Mouse (Mus musculus): ENCODE data around the gene Gm45716. TPM values are rescaled to one million over a fixed set of nuclear protein-coding genes. Genes with fewer than 3 reads are reported as not detected.

Gene Gm45716
- total RNA-seq, 2 experiments from 2014 or later: 1.2 to 2.6 TPM

DNA sequence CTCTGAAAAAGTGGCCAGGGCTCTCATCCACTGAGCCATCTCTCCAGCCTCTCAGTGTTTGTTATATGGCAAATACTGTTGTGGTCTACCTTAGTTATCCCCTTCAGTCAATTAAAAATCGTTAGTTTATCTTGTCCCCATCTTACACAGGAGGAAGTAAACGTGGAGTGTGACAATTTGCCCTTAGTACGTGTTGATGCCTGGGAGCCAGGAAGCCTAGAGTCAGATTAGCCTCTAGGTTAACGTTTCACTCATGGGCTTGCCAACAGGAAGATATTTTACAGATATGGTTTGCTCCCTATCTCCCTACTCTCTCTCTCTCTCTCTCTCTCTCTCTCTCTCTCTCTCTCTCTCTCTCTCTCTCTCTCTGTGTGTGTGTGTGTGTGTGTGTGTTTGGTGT lies 95.7 kb downstream of the Gm45716 start:
- no peak for DNase-seq (ENCODE audit: low spot score)

DNA sequence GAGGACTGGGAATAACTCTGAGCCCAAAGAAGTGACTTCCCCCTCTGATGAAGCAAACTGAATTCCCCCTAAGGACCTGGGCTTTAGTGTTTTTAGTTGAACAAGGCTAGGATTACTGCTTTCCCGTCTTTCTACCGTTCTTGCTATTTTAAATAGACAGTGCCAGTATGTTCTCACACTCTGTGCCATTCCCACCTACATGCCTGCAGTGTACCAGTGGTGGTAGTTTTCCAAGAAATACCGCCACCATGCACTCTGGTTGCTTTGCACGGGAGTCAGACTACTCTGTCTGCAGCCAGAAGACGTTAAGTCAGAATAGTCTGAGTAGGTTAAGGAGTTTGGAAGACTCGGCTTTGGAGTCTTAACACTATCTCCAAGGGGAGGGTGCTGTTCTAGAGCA lies 96.1 kb downstream of the Gm45716 start:
- no peak for DNase-seq (ENCODE audit: low spot score)

DNA sequence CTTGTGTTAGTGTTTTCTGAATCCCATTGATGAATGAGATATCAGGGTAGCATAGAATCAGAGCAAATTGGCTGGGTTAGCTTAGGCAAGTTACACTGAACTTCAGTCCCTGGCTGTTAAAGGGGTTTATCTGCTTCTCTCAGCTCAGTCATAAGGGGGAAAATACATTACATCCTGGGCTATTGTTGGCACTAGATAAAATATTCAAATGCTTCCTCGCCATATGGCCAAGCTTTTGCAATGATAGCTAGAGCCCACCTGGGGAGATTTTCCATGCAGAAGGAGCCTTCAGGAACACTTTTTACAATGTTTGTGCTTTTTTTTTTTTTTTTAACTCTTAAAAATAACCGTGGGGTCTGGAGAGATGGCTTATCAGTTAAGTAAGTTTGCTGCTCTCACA lies 96.6 kb downstream of the Gm45716 start:
- DNase-seq (ENCODE audit: low spot score): no peak

DNA sequence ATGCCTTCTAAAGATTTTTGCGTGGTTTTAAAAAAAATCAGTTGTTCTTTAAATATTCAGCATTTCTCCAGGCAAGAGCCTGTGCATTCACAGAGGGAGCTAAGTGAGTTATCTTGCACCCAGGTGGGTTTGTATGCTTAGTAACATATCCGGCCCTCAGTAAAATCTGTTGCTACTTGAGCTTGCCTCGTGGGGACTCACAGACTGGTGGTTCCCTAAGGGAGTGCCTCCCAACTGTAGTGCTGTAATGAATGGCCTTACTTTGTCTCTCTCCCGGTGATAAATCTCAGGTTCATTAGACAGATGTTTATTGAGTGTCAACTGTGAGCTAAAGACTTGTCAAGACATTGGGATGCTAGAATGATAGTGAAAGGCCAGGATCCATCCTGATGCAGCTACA lies 97.1 kb downstream of the Gm45716 start:
- no peak for DNase-seq (ENCODE audit: low spot score)

DNA sequence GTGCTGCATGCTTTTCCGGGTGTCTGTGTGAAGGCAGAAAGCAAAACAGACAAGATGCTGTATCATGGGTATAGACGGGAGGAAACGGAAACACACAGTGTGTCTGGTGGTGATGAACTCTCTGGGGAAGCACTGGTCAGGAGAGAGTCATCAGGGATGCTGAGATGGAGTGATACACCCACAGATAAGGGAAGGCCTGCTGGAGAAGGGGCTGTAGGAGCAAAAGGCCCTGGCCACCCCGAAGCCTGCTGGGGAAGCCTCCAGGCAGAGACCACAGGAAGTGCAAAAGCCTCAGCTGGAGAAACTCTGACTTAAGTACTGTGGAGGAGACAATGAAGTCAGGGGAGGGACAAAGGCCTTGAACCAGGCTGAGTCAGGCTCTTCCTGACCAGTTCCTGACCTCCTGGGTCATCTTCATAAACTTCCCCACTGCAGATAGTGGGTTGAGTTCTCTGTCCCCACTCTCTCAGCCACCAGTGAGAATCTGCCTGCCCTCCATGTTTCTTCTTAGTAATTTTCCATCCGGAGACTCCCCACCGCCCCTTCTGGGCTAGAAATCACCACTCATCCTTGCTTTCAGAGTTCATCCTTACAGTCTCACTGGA lies 99.2 kb downstream of the Gm45716 start:
- no peak for DNase-seq (ENCODE audit: low spot score)

DNA sequence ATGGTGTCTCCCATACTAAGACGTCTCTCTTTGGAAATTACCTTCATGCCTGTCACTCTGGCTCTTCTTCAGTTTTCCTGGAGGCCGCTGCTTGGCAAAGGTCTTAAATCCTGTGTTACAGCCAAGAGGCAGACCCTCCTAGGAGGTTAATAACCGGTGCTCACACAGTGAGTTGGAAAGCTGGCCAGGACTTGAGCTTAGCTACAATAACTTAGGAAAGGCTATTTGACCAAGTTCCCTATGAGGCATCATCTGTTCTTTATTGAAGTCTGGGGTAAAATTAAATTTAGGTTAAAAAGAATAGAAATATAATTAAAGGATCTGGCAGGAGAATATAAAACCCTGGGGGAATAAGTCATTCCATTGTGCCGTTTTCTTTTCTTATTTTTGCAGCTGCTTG lies 103.7 kb downstream of the Gm45716 start:
- DNase-seq (ENCODE audit: low spot score): no peak

DNA sequence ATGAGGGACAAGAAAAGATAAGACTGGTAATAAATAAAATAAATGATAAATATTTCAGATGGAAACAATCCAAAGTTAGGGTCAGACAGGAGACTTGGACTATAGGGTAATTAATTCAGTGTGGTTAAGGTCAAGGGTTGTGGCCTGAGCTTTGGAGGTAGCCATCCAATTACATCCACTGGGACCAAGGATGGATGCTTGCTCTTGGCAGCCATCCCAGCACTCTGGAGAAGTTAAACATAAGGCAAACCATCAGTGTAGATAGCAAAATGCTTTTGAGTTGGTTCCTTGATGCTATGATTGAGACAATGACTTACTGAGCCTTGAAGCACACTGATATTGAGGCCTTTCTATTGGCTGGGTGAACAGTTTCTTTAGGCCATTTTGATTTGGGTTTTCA lies 105.3 kb downstream of the Gm45716 start:
- no peak for DNase-seq (ENCODE audit: low spot score)

DNA sequence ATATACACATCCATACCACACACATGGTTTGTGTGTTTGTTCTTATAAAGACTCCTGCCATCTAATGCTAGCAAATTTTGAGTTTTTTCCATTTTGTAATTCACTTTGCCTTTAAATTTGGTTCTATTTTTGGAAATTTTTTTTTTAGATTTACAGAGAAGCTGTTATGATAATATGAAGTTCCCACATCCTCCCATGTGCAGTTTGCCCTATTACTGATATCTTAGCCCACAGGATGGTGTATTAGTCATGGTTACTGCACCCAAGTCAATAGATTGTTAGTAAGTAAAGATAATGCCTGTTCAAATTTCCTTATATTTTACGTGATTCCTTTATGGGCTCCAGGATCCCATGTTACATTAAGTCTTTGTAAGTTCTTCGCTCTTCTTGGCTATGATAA lies 107.1 kb downstream of the Gm45716 start:
- DNase-seq (ENCODE audit: low spot score): no peak

Other genes with a start within 250 kb of the Gm45716 start
- gene Pctp, start 184.8 kb upstream of the Gm45716 start, total RNA-seq (2021): 1 to 10 TPM; 3.4 to 3.8 TPM
- 10 to 100 TPM; 11.9 to 18.9 TPM for gene Tmem100, start 157.3 kb upstream of the Gm45716 start, total RNA-seq (2021)
- gene Mmd, start 61.8 kb downstream of the Gm45716 start, total RNA-seq (2021): 10 to 100 TPM in 1 of 2 experiments, 1 to 10 TPM in 1; 9.5 to 16.2 TPM
- 1 to 10 TPM; 6.6 to 8.0 TPM for gene Hlf, start 203.2 kb downstream of the Gm45716 start, total RNA-seq (2021)

Data from gastrocnemius, adult 18-20 months (tissue).